Mouse (Mus musculus) naive thymus-derived CD4-positive, alpha-beta T cell, adult 2 months (primary cell): ENCODE results near the gene Cabp4.

Experiments used
- DNase-seq: peaks from one replicate; pipeline ENCODE4 v3.0.0-alpha.2; 2011; ENCODE audit warnings: low read depth

Cabp4 gene

DNA sequence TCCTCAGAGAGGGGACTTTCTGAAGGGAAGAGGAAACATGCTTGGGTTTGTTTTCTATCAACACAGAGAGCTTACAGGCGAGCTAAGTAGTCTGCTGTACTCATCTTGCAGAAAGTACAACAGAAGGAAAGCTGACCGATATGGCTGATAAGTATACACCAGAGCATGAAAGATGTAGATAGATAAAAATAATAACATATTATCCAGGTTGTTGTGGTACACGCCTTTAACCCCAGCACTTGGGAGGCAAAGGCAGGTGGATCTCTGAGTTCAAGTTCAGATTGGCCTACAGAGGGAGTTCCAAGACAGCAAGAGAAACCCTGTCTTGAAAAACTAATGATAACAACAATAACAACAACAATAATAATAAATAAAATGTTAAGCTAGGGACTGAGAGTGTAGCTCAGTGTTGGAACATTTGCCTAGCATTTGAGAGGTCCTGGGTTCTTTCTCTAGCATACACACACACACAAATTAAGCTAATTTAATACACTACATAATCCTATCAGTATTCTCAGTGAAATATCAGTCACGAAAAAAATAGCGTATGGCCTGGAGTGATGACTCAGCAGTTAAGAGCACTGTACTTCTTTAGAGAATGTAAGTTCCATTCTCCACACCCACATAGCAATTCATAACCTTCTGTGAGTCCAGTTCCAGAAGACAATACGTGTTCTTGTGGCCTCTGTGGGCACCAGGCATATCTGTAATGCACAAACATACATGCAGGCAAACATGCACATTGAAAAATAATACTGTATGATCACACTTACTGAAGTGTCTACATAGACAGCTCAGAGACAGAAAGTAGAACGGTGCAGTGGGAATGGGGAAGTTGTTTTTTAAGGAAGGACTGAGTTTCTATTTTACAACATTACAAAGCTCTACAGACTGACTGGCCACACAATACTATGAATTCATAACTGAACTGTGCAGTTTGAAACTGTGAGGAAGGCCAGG, 21.1 kb downstream of the Cabp4 start:
- DNase-seq, result peak; percentile 40

DNA sequence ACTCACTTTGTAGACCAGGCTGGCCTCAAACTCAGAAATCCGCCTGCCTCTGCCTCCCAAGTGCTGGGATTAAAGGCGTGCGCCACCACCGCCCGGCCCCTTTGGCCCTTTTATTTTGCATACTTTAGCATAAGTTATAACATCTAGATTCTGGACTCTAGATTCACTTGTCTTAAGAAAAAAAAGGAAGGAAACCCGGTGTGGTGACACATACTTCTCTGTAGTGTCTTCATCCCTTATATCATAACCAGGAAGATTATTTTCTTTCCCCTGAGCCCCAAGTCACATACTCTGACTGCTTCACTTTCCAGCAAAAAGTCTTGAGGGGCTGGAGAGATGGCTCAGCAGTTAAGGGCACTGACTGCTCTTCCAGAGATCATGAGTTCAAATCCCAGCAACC, 21.9 kb downstream of the Cabp4 start:
- DNase-seq, result peak; percentile 47

- peak; percentile 100 for DNase-seq
These were observed 22.6 kb downstream of the Cabp4 start for GRCm38 (mm10) chr19:4121097-4121805.

- DNase-seq, result no peak
These were observed 23.3 kb downstream of the Cabp4 start for GRCm38 (mm10) chr19:4120496-4120895.

DNA sequence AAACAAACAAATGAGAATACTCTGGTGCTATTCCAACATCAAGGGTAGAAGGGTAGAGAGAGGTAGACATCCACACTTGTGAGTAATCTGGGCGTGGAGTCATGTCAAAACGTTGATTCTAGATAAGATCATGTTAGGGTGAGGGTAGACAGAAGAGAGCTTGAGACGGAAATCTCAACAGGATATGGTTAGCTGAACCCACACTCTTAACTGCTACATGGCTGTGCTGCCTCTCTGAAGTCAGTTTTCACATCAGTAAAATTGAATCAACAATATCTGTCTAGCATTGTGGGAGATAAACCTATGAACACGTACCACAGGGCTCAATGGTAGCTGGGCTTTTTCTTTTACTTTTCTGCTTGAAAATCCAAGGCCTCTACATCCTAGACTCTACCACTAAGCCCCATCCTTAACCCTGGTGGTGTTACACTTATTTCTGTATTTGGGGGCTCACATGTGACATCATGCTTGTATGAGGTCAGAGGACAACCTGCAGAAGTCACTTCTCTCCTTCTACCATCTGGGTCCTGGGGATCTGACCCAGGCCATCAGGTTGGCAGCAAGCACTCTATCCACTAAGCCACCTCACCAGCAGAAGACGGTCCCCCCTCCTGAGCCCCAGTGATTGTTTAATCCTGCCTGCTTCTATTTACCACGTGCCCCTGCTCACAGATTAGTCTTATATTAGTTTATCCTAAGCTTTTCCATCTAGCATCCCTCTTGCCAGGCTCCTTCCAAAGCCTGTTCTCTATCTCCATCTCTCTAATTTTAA, 23.9 kb downstream of the Cabp4 start:
- peak; percentile 93 for DNase-seq

- peak; percentile 42 for DNase-seq
These were observed 25.5 kb downstream of the Cabp4 start for GRCm38 (mm10) chr19:4118350-4118749.

DNA sequence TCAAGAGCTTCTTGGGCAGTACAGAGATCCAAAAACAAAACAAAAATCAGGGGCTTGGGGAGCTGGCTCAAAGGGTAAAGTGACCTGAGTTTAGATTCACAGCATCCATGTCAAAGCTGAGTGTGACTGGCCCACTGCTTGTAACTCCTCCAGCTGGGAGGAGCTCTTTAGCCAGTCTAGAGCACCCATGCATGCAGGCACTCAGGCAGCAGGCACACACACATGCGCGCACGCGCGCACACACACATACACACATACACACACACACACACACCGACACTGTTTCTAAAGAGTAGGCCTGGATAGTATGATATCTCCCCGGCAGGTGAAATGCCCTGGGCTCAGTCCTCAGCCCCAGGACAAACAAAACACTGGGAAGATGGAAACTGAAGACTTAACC, 26.8 kb downstream of the Cabp4 start:
- peak; percentile 61 for DNase-seq

- DNase-seq, result peak; percentile 25
These were observed 28.0 kb downstream of the Cabp4 start for GRCm38 (mm10) chr19:4115816-4116215.

DNA sequence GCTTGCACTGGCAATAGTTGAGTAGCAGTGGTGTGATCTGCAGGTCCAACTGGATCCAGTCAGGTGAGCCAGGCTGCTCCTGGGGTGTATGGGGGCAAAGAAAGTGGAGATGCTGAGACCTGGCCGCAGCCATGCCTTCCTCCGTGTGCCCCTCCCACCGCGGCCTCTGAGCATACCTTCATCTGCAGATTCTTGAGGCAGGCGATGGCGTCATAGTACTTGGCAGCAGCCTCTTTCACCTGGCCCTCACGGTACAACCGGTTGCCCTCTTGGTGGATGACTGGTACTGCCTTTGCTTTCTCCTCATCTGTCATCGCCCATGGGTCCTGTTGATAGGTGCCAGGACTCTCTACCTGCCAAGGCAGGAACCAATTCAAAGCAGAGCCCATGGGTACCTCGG, 28.7 kb downstream of the Cabp4 start:
- DNase-seq, result peak; percentile 21

- DNase-seq, result peak; percentile 30
These were observed 29.3 kb downstream of the Cabp4 start for GRCm38 (mm10) chr19:4114551-4114950.

DNA sequence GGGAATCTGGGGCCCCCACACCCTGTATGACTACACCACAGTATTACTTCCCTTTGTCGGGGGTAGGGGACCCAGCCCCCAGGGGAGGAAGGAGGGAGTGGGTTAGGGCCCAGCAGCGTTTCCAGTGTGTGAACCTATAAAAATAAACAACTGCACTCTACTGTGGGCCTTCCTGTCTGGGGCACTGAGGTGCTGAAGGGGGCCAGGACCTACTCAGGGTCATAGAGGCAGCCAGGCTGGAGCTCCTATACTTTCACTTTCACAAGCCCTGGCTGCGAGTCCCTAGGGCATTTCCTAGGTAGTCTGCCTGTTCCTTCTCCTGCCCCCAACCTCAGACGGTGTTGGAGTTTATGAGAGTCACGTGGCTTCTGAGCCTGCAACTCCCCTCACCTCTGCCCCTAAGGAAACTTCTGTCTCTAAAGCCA, 30.0 kb downstream of the Cabp4 start:
- DNase-seq, result peak; percentile 77

GRCm38 (mm10) chr19:4113186-4113805, 30.5 kb downstream of the Cabp4 start:
- DNase-seq, result no peak

DNA sequence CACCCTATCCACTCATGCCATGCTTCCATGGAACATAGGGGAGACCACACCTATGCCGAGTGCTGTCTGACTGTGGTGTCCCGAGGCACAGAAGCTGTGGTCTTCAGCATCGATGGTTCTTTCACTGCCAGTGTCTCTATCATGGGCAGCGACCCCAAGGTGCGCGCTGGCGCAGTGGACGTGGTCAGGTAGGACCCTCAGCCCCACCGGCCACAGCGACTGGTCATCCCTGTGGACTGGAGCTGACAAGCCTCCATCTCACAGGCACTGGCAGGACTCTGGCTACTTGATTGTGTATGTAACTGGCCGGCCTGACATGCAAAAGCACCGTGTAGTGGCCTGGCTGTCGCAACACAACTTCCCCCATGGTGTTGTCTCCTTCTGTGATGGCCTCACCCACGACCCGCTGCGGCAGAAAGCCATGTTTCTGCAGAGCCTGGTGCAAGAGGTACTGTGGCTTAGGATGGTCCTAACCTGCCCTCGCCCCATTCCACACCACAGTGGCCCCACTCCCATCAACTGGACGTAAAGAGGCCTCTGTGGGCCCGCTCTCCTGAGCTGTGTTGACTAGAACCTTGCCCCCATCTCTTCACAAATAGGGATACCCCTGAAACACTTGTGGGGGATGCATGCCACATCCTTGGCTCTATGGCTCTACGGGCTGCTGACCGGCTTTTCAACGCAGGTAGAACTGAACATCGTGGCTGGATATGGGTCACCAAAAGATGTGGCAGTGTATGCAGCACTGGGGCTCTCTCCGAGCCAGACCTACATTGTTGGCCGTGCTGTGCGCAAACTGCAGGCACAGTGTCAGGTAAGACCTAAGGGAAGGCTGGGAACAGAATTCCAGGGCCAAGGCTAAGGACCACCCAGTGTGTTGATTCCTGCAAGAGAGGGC, 31.5 kb downstream of the Cabp4 start:
- no peak for DNase-seq

GRCm38 (mm10) chr19:4108535-4108934, 35.3 kb downstream of the Cabp4 start:
- DNase-seq, result no peak

DNA sequence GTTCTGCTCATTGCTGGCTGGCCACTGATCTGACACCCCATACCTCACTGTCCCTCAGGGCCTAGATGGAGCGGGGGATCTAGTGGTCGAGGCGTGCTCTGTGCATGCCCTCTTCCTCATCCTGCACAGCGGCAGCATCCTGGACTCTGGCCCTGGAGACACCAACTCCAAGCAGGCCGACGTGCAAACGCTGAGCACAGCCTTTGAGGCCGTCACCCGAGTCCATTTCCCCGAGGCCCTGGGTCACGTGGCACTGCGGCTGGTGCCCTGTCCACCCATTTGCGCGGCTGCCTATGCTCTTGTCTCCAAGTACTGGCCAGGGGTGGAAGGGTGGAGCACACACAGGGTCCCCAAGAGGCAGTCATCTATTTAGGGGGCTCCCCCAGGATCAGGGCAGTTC, 37.2 kb downstream of the Cabp4 start:
- DNase-seq, result no peak

- DNase-seq, result no peak
These were observed 39.1 kb downstream of the Cabp4 start for GRCm38 (mm10) chr19:4104675-4105194.

- no peak for DNase-seq
These were observed 40.0 kb downstream of the Cabp4 start for GRCm38 (mm10) chr19:4103792-4104191.

GRCm38 (mm10) chr19:4103294-4103693, 40.5 kb downstream of the Cabp4 start:
- DNase-seq, result no peak

GRCm38 (mm10) chr19:4102626-4103025, 41.2 kb downstream of the Cabp4 start:
- DNase-seq, result no peak

- DNase-seq, result no peak
These were observed 41.8 kb downstream of the Cabp4 start for GRCm38 (mm10) chr19:4102049-4102448.

DNA sequence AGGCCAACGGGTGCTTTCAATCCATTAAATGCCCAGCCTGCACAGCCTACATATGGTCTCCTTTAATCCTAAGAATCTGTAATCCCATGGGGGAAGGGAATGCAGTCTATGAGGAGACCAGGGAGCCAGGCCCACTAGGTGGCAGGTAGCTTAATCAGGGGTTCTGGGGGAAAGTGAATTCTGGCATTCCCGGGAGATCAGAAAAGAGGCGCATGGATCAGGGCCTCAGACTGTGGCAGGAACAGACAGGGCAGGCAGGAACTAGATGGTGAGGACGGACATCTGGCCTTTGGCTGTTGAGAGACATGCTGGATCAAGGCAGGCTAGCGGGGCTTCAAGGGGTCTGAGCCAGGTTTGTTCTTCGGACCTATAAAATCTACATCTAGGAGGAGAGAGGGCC, 42.4 kb downstream of the Cabp4 start:
- no peak for DNase-seq
